ENCODE assay signal across 8 mouse cellular contexts in the genomic region with DNA sequence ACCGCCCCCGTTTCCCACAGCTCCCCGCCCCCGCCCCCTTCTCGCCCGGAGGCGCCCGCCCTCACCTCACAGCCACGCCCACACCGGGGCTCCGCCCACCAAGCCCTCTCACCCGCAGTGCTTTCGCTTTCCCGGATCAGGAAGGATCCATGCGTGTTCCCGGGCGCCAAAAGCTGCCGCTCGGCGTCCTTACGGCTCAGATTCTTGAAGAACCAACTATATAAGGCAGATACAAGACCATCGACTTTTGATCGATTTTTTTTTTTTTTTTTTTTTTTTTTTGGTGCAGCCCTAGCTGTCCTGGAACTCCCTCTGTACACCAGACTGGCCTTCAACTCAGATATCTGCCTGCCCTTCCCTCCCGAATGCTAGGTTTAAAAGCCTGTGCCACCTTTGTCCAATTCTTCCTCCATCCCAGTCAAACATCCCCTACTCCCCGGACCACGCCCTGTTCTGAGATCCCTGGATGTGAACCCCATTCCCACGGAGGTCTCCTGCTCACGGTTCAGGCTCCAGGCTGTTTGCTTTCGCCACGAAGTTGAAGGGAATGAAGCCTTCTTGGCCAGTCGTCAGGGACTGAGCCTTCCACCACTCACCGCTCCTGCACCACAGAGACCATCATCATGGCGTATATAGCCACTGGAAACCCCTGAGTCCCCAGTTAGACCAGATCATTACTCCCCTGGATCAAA. TPM values are rescaled to one million over a fixed set of nuclear protein-coding genes. Genes with fewer than 3 reads are reported as not detected.
DNase-seq lines count a peak whose midpoint lies in the region; ATAC-seq and TF ChIP-seq lines count a peak whose summit lies in the region.

No protein-coding gene starts in this region.

- 8% methylated on average over 32 of the region's 33 CpGs for WGBS in embryonic facial prominence, embryonic 13.5 days
- 7% methylated on average over 33 of the region's 33 CpGs for WGBS in kidney, adult 2 months
- WGBS in limb, embryonic 11.5 days: 8% methylated on average over 33 of the region's 33 CpGs
- 8% methylated on average over 33 of the region's 33 CpGs for WGBS in midbrain, embryonic 13.5 days
- WGBS in small intestine, adult 2 months: 6% methylated on average over 33 of the region's 33 CpGs

- H3K36me3 ChIP-seq in embryonic facial prominence, embryonic 13.5 days: no peaks in the 10 kb centered on the region
- no peaks in the 10 kb centered on the region for H3K36me3 ChIP-seq in kidney, adult 2 months (ENCODE audit: control insufficient read depth, insufficient read depth, low read length)
- H3K36me3 ChIP-seq in limb, embryonic 11.5 days (ENCODE audit: control insufficient read depth, insufficient read depth, low read length): no peaks in the 10 kb centered on the region
- H3K36me3 ChIP-seq in midbrain, embryonic 13.5 days: no peaks in the 10 kb centered on the region
- no peaks in the 10 kb centered on the region for H3K36me3 ChIP-seq in small intestine, adult 2 months (ENCODE audit: control insufficient read depth, insufficient read depth, low read length)

- H3K9me3 ChIP-seq in embryonic facial prominence, embryonic 13.5 days: no peaks in the 10 kb centered on the region
- no peaks in the 10 kb centered on the region for H3K9me3 ChIP-seq in limb, embryonic 11.5 days (ENCODE audit: control insufficient read depth, low read length)
- no peaks in the 10 kb centered on the region for H3K9me3 ChIP-seq in midbrain, embryonic 13.5 days

- no peaks in the 10 kb centered on the region for H3K27me3 ChIP-seq in embryonic facial prominence, embryonic 13.5 days
- no peaks in the 10 kb centered on the region for H3K27me3 ChIP-seq in kidney, adult 2 months (replicated peaks; ENCODE audit: control insufficient read depth, insufficient read depth, low read length)
- H3K27me3 ChIP-seq in limb, embryonic 11.5 days (ENCODE audit: control insufficient read depth, insufficient read depth, low read length): no peaks in the 10 kb centered on the region
- peaks cover 14% of the 10 kb centered on the region; the same call in 1 of the 2 replicates for H3K27me3 ChIP-seq in midbrain, embryonic 13.5 days
- H3K27me3 ChIP-seq in small intestine, adult 2 months (ENCODE audit: control insufficient read depth, insufficient read depth, low read length): no peaks in the 10 kb centered on the region

- peak; percentile 68 for TF ChIP-seq POLR2A in kidney, adult 2 months (IDR thresholded peaks at IDR 0.05; ENCODE audit: low read depth, low read length)
- TF ChIP-seq POLR2A in small intestine, adult 2 months (IDR thresholded peaks at IDR 0.05; ENCODE audit: low read depth, low read length): peak; percentile 60; the same call in 1 of the 2 replicates

- H3K4me3 ChIP-seq in embryonic facial prominence, embryonic 13.5 days: peak overlapping the region; percentile 55
- H3K4me3 ChIP-seq in kidney, adult 2 months (ENCODE audit: insufficient read depth, low read depth, low read length): peak overlapping the region; percentile 71
- H3K4me3 ChIP-seq in limb, embryonic 11.5 days (ENCODE audit: low read depth, low read length): peak overlapping the region; percentile 53
- H3K4me3 ChIP-seq in midbrain, embryonic 13.5 days (replicated peaks): peak overlapping the region; percentile 51
- H3K4me3 ChIP-seq in small intestine, adult 2 months (ENCODE audit: low read depth, low read length): peak overlapping the region; percentile 62

- no peak for TF ChIP-seq CTCF in kidney, adult 2 months (conservative IDR thresholded peaks at IDR 0.05; ENCODE audit: insufficient read depth, insufficient read length, low read depth, low read length)
- TF ChIP-seq CTCF in small intestine, adult 2 months (IDR thresholded peaks at IDR 0.05; ENCODE audit: extremely low read depth, insufficient read length, insufficient replicate concordance, low read depth, low read length): no peak

- ATAC-seq in embryonic facial prominence, embryonic 13.5 days (ENCODE audit: insufficient number of reproducible peaks, insufficient read depth, low FRiP score, low TSS enrichment, low read depth): peak; percentile 70; the same call in 1 of the 2 replicates
- ATAC-seq in limb, embryonic 11.5 days (ENCODE audit: insufficient number of reproducible peaks, low FRiP score, low TSS enrichment, low read depth): peak; percentile 69
- ATAC-seq in midbrain, embryonic 13.5 days: peak; percentile 68
- no peak for ATAC-seq in activated CD4-positive, CD25-positive, alpha-beta regulatory T cell, adult 4 months

- peak overlapping the region; percentile 78 for H3K27ac ChIP-seq in embryonic facial prominence, embryonic 13.5 days
- peak overlapping the region; percentile 19 for H3K27ac ChIP-seq in kidney, adult 2 months (ENCODE audit: insufficient read depth, low read depth, low read length)
- H3K27ac ChIP-seq in limb, embryonic 11.5 days (replicated peaks; ENCODE audit: low read depth, low read length): no peak overlapping the region
- H3K27ac ChIP-seq in midbrain, embryonic 13.5 days: peak overlapping the region; percentile 26; the same call in 1 of the 2 replicates
- peak overlapping the region; percentile 6; the same call in 1 of the 2 replicates for H3K27ac ChIP-seq in small intestine, adult 2 months (ENCODE audit: insufficient read depth, low read depth, low read length)

- DNase-seq in adrenal gland, postnatal 4 days (ENCODE audit: low spot score in 2 of 2): peak; percentile 78 to 84
- DNase-seq in heart, adult 18-20 months: peak; percentile 93 to 95
- peak; percentile 94 for DNase-seq in kidney, adult 2 months
- DNase-seq in limb, embryonic 11.5 days (ENCODE audit: low spot score): peak; percentile 96

- H3K4me1 ChIP-seq in embryonic facial prominence, embryonic 13.5 days: peaks cover 17% of the 10 kb centered on the region
- H3K4me1 ChIP-seq in kidney, adult 2 months (ENCODE audit: control insufficient read depth, insufficient read depth, low read length): peaks cover 4% of the 10 kb centered on the region; the same call in 1 of the 2 replicates
- peaks cover 5% of the 10 kb centered on the region; the same call in 1 of the 2 replicates for H3K4me1 ChIP-seq in limb, embryonic 11.5 days (ENCODE audit: control insufficient read depth, insufficient read depth, low read length)
- H3K4me1 ChIP-seq in midbrain, embryonic 13.5 days (replicated peaks): peaks cover 13% of the 10 kb centered on the region
- peaks cover 14% of the 10 kb centered on the region for H3K4me1 ChIP-seq in small intestine, adult 2 months (ENCODE audit: control insufficient read depth, insufficient read depth, insufficient read length, low read length)

- peak overlapping the region; percentile 86 for H3K4me2 ChIP-seq in embryonic facial prominence, embryonic 13.5 days
- peak overlapping the region; percentile 74 for H3K4me2 ChIP-seq in limb, embryonic 11.5 days (ENCODE audit: low read depth, severe bottlenecking)
- H3K4me2 ChIP-seq in midbrain, embryonic 13.5 days (replicated peaks): peak overlapping the region; percentile 77

- H3K9ac ChIP-seq in embryonic facial prominence, embryonic 13.5 days: peak overlapping the region; percentile 75
- peak overlapping the region; percentile 49 for H3K9ac ChIP-seq in limb, embryonic 11.5 days (ENCODE audit: low read length)
- H3K9ac ChIP-seq in midbrain, embryonic 13.5 days (replicated peaks): peak overlapping the region; percentile 58

RNA-seq across cellular contexts. Expression of gene Hdac1, which starts 14.2 kb away (rescaled TPM):
- 10 to 100 TPM; 74.9 to 84.8 TPM for total RNA-seq in adrenal gland, postnatal 4 days (2021)
- 237 and 240 TPM in 2 replicates for polyA plus RNA-seq in embryonic facial prominence, embryonic 13.5 days (2015; fragmentation: Nextera tagmentation; extraction: Ambion mirVana)
- total RNA-seq in heart, adult 18-20 months (2021): 10 to 100 TPM; 12.5 to 17.5 TPM
- polyA plus RNA-seq in kidney, adult 2 months (2012; rRNA removed): 35.4 and 41.6 TPM in 2 replicates
- polyA plus RNA-seq in limb, embryonic 11.5 days (2014; fragmentation: Nextera tagmentation; extraction: Ambion mirVana): 299 and 309 TPM in 2 replicates
- polyA plus RNA-seq in midbrain, embryonic 13.5 days (2015; fragmentation: Nextera tagmentation; extraction: Ambion mirVana): 138 TPM in 2 replicates
- 13.7 and 31.1 TPM in 2 replicates for polyA plus RNA-seq in small intestine, adult 2 months (2012; rRNA removed)
- polyA plus RNA-seq in activated CD4-positive, CD25-positive, alpha-beta regulatory T cell, adult 4 months (2017; shearing (Covaris generic)): 100 to 1,000 TPM; 225 to 283 TPM

RNA-seq across cellular contexts. Expression of gene Lck, which starts 16.8 kb away (rescaled TPM):
- 1 to 10 TPM; 8.7 to 9.7 TPM for total RNA-seq in adrenal gland, postnatal 4 days (2021)
- 7.4 and 9.5 TPM in 2 replicates for polyA plus RNA-seq in embryonic facial prominence, embryonic 13.5 days (2015; fragmentation: Nextera tagmentation; extraction: Ambion mirVana)
- 1 to 10 TPM in 1 of 2 experiments, under 1 TPM in 1; 0.32 to 5.0 TPM for total RNA-seq in heart, adult 18-20 months (2021)
- 2.3 and 12.7 TPM in 2 replicates for polyA plus RNA-seq in kidney, adult 2 months (2012; rRNA removed)
- polyA plus RNA-seq in limb, embryonic 11.5 days (2014; fragmentation: Nextera tagmentation; extraction: Ambion mirVana): 10.7 and 12.1 TPM in 2 replicates
- polyA plus RNA-seq in midbrain, embryonic 13.5 days (2015; fragmentation: Nextera tagmentation; extraction: Ambion mirVana): 5.9 and 7.1 TPM in 2 replicates
- polyA plus RNA-seq in small intestine, adult 2 months (2012; rRNA removed): 8.3 and 15.0 TPM in 2 replicates
- polyA plus RNA-seq in activated CD4-positive, CD25-positive, alpha-beta regulatory T cell, adult 4 months (2017; shearing (Covaris generic)): 1,000 to 10,000 TPM; 1,301 to 1,674 TPM

RNA-seq across cellular contexts. Expression of gene Fam167b, which starts 21.7 kb away (rescaled TPM):
- 10 to 100 TPM; 30.9 to 33.5 TPM for total RNA-seq in adrenal gland, postnatal 4 days (2021)
- 3.4 and 5.8 TPM in 2 replicates for polyA plus RNA-seq in embryonic facial prominence, embryonic 13.5 days (2015; fragmentation: Nextera tagmentation; extraction: Ambion mirVana)
- total RNA-seq in heart, adult 18-20 months (2021): under 1 TPM in 1 of 2 experiments, not detected in 1; 0.44 TPM
- polyA plus RNA-seq in kidney, adult 2 months (2012; rRNA removed): 24.6 and 27.2 TPM in 2 replicates
- polyA plus RNA-seq in limb, embryonic 11.5 days (2014; fragmentation: Nextera tagmentation; extraction: Ambion mirVana): 3.5 and 4.3 TPM in 2 replicates
- 0.22 and 0.35 TPM in 2 replicates for polyA plus RNA-seq in midbrain, embryonic 13.5 days (2015; fragmentation: Nextera tagmentation; extraction: Ambion mirVana)
- polyA plus RNA-seq in small intestine, adult 2 months (2012; rRNA removed): 0.65 and 1.3 TPM in 2 replicates
- 1 to 10 TPM; 1.3 to 1.6 TPM for polyA plus RNA-seq in activated CD4-positive, CD25-positive, alpha-beta regulatory T cell, adult 4 months (2017; shearing (Covaris generic))

RNA-seq across cellular contexts. Expression of gene Marcksl1, which starts 43.3 kb away (rescaled TPM):
- 100 to 1,000 TPM; 157 to 183 TPM for total RNA-seq in adrenal gland, postnatal 4 days (2021)
- 839 and 1,023 TPM in 2 replicates for polyA plus RNA-seq in embryonic facial prominence, embryonic 13.5 days (2015; fragmentation: Nextera tagmentation; extraction: Ambion mirVana)
- 1 to 10 TPM; 4.5 to 4.7 TPM for total RNA-seq in heart, adult 18-20 months (2021)
- 20.3 and 26.5 TPM in 2 replicates for polyA plus RNA-seq in kidney, adult 2 months (2012; rRNA removed)
- 1,590 and 1,591 TPM in 2 replicates for polyA plus RNA-seq in limb, embryonic 11.5 days (2014; fragmentation: Nextera tagmentation; extraction: Ambion mirVana)
- 1,749 and 1,885 TPM in 2 replicates for polyA plus RNA-seq in midbrain, embryonic 13.5 days (2015; fragmentation: Nextera tagmentation; extraction: Ambion mirVana)
- polyA plus RNA-seq in small intestine, adult 2 months (2012; rRNA removed): 7.7 and 37.3 TPM in 2 replicates
- polyA plus RNA-seq in activated CD4-positive, CD25-positive, alpha-beta regulatory T cell, adult 4 months (2017; shearing (Covaris generic)): 1 to 10 TPM; 3.6 to 3.8 TPM

RNA-seq across cellular contexts. Expression of gene Eif3i, which starts 43.8 kb away (rescaled TPM):
- total RNA-seq in adrenal gland, postnatal 4 days (2021): 100 to 1,000 TPM; 187 to 188 TPM
- polyA plus RNA-seq in embryonic facial prominence, embryonic 13.5 days (2015; fragmentation: Nextera tagmentation; extraction: Ambion mirVana): 274 and 289 TPM in 2 replicates
- total RNA-seq in heart, adult 18-20 months (2021): 100 to 1,000 TPM; 114 to 126 TPM
- 311 TPM in 2 replicates for polyA plus RNA-seq in kidney, adult 2 months (2012; rRNA removed)
- 296 and 317 TPM in 2 replicates for polyA plus RNA-seq in limb, embryonic 11.5 days (2014; fragmentation: Nextera tagmentation; extraction: Ambion mirVana)
- polyA plus RNA-seq in midbrain, embryonic 13.5 days (2015; fragmentation: Nextera tagmentation; extraction: Ambion mirVana): 210 and 220 TPM in 2 replicates
- polyA plus RNA-seq in small intestine, adult 2 months (2012; rRNA removed): 171 and 202 TPM in 2 replicates
- 100 to 1,000 TPM; 377 to 435 TPM for polyA plus RNA-seq in activated CD4-positive, CD25-positive, alpha-beta regulatory T cell, adult 4 months (2017; shearing (Covaris generic))

Comparison
In these comparisons a context has a peak if more than half of its experiments do, and no peak if none do; other contexts are left out.
1. RNA of gene Lck, which starts 16.8 kb away (polyA plus RNA-seq): 1,301 to 1,674 TPM in activated CD4-positive, CD25-positive, alpha-beta regulatory T cell, adult 4 months; 8.3 to 15.0 TPM in small intestine, adult 2 months, 2.3 to 12.7 TPM in kidney, adult 2 months, 10.7 to 12.1 TPM in limb, embryonic 11.5 days, 7.4 to 9.5 TPM in embryonic facial prominence, embryonic 13.5 days and 5.9 to 7.1 TPM in midbrain, embryonic 13.5 days; every median in the first group is over 10 times any median in the second.
2. Peak in every context shown above with its lines, with median percentiles within 50 percentile points of each other: DNase-seq, H3K4me2 ChIP-seq, H3K4me3 ChIP-seq and H3K9ac ChIP-seq.